Mouse (Mus musculus) CH12.LX (cell line): ENCODE measurements at regions not wholly inside any gene's neighbourhood (a gene's known extent, or its start where the extent isn't known, plus 50 kb on each side); places are given as distances from the start of the nearest gene placed in this dataset.

Experiments used
- CHD2 ChIP-seq: IDR thresholded peaks from 2 replicates; pipeline ENCODE4 v1.6.1; 2011; ENCODE audit warnings: low read length, improper control_type of control experiment
- CTCF ChIP-seq, 2 experiments: IDR thresholded peaks in 1 of 2; conservative IDR thresholded peaks in 1 of 2; 2 replicates each; pipeline ENCODE4 v1.5.1; 2011 to 2012; ENCODE audit warnings: low read depth in 2 of 2, low read length in 2 of 2, improper control_type of control experiment in 1 of 2, inconsistent platforms in 1 of 2, mild to moderate bottlenecking in 1 of 2, moderate library complexity in 1 of 2
- EP300 ChIP-seq: IDR thresholded peaks from 2 replicates; pipeline ENCODE4 v1.6.1; 2011; ENCODE audit warnings: low read length, improper control_type of control experiment

DNA sequence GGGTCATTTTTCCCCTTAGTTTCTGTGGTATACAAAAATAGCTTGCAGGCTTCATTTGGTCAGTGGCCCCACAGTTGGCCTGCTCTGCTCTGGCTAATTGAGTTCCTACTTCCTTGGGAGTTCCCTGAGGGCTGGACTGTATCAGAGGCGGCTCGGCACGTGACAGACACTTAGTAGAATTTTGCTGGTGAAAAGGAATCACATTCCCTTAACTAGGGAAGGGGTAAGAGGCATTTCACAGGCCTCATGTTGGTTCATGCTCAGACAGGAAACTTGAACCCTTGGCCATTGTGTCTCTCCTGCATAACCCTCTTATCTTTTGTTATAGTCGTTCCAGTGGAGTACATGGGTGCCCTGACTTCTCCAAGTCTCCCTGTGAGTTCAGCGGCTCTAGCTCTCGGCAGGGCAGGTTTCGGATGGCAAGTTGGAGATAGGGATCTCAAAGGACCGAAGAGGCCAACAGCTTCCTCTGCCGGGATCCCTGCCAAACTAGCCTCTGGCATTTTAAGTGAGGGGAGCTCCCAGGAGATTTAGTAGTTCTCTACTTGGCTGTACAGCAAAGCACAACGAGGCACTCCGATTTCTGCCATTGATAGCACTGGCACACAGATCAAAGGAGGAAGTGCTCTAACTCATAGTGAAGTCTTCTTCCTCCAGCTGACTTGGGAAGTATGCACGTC lies 72.0 kb upstream of the Parp11 start:
- no peak for TF ChIP-seq CTCF (conservative IDR thresholded peaks at IDR 0.05 in 1 of 2, IDR thresholded peaks at IDR 0.05 in 1 of 2; ENCODE audit: low read depth in 2 of 2, low read length in 2 of 2)
- no peak for TF ChIP-seq EP300
- TF ChIP-seq CHD2, result no peak
